Mouse (Mus musculus) intestine, postnatal 0 days (tissue): ENCODE data around the gene Myo1a. TPM values are rescaled to one million over a fixed set of nuclear protein-coding genes. Genes with fewer than 3 reads are reported as not detected.

Experiments
- ATAC-seq: fragments of 200-750 bp; cut with Nextera tagmentation; 2 replicates; pipeline ENCODE4 v1.8.0; 2017; ENCODE audit warnings: mild to moderate bottlenecking, moderate TSS enrichment, moderate library complexity
- H3K27ac ChIP-seq: fragments of 300-500 bp; sonication (generic); 2 replicates; pipeline ENCODE4 v1.5.1; 2014; ENCODE audit warnings: mild to moderate bottlenecking, low read depth, low read length, moderate library complexity
- H3K27me3 ChIP-seq: fragments of 300-500 bp; sonication (generic); replicated peaks from 2 replicates; pipeline ENCODE4 v1.6.1; 2014; ENCODE audit warnings: low read length, mixed read lengths; ENCODE audit not compliant: control insufficient read depth, insufficient read depth
- H3K36me3 ChIP-seq: fragments of 300-500 bp; sonication (generic); 2 replicates; pipeline ENCODE4 v1.6.1; 2014; ENCODE audit warnings: mild to moderate bottlenecking, moderate library complexity; ENCODE audit not compliant: control insufficient read depth, insufficient read depth
- H3K4me1 ChIP-seq: fragments of 300-500 bp; sonication (generic); replicated peaks from 2 replicates; pipeline ENCODE4 v1.6.1; 2014; ENCODE audit warnings: antibody characterized with exemption, low read length, mixed read lengths; ENCODE audit not compliant: control insufficient read depth, insufficient read depth
- H3K4me2 ChIP-seq: fragments of 300-500 bp; sonication (generic); replicated peaks from 2 replicates; pipeline ENCODE4 v1.6.1; 2014; ENCODE audit warnings: low read depth, mild to moderate bottlenecking, moderate library complexity
- H3K4me3 ChIP-seq: fragments of 300-500 bp; sonication (generic); 2 replicates; pipeline ENCODE4 v1.5.1; 2014; ENCODE audit warnings: low read depth, low read length
- H3K9ac ChIP-seq: fragments of 300-500 bp; sonication (generic); 2 replicates; pipeline ENCODE4 v1.6.1; 2014; ENCODE audit warnings: mild to moderate bottlenecking, low read depth, low read length
- H3K9me3 ChIP-seq: fragments of 300-500 bp; sonication (generic); 2 replicates; pipeline ENCODE4 v1.6.1; 2016; ENCODE audit warnings: mixed run types; ENCODE audit not compliant: control insufficient read depth
- CTCF ChIP-seq: sonication (generic); IDR thresholded peaks from 2 replicates; pipeline ENCODE4 v1.5.1; 2016; ENCODE audit warnings: low read depth, mild to moderate bottlenecking, control low read depth, antibody characterized with exemption, moderate library complexity
- WGBS: fragments of 180-500 bp; shearing (Covaris S2); extraction: QIAGEN DNeasy Blood & Tissue Kit; methylation state at CpG from one replicate; pipeline ENCODE4 v1.1.7; 2014; 5-methylcytosine and 5-hydroxymethylcytosine counted together
- polyA plus RNA-seq: library from polyadenylated mRNA; unstranded; fragments of >200 nt; fragmentation: Nextera tagmentation; extraction: Ambion mirVana; gene quantifications from 2 replicates; pipeline ENCODE4 v1.2.1, GENCODE M21; 2015

Gene Myo1a
- polyA plus RNA-seq, 1 experiment from 2014 or later = 73.8 TPM

- no peaks in the 10 kb centered on the region for H3K27me3 ChIP-seq
- 33% methylated on average over 2 of the region's 2 CpGs for WGBS
- H3K4me1 ChIP-seq = no peaks in the 10 kb centered on the region; the same call in 1 of the 2 replicates
- no peaks in the 10 kb centered on the region for H3K36me3 ChIP-seq
- H3K9ac ChIP-seq = no peak overlapping the region
- H3K4me2 ChIP-seq = no peak overlapping the region
- H3K4me3 ChIP-seq = no peak overlapping the region
- no peak overlapping the region for H3K27ac ChIP-seq
- peak; percentile 70 for TF ChIP-seq CTCF
- H3K9me3 ChIP-seq = no peaks in the 10 kb centered on the region
- no peak for ATAC-seq
These were observed 33.7 kb upstream of the Myo1a start for GRCm38 (mm10) chr10:127671276-127671675.

DNA sequence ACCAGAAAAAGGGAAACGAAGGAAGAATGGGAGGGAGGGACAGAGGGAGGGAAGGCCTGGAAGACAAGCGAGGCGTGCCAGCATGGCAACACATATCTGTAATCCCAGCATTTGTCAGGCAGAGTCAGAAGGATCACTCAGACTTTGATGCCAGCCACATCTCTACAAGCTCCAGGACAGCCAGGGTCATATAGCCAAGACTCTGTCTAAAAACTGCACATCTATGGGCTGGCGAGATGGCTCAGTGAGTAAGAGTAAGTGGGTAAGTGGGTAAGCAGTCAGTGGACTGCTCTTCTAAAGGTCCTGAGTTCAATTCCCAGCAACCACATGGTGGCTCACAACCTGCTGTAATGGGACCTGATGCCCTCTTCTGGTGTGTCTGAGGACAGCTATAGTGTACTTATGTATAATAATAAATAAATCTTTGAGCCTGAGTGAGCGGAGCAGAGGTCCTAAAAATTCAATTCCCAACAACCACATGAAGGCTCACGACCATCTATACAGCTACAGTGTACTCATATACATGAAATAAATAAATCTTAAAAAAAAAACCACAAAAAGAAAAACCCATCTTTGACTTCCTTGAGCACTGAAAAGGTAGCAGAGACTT, 30.8 kb upstream of the Myo1a start:
- no peak for ATAC-seq
- Histone ChIP-seq H3K27ac (no peak overlapping the region), H3K9me3 (no peaks in the 10 kb centered on the region), H3K4me3 (no peak overlapping the region), H3K4me1 (no peaks in the 10 kb centered on the region), H3K27me3 (no peaks in the 10 kb centered on the region), H3K9ac (no peak overlapping the region), H3K36me3 (no peaks in the 10 kb centered on the region), H3K4me2 (no peak overlapping the region)
- no peak for TF ChIP-seq CTCF
- WGBS = 92% methylated on average over 6 of the region's 6 CpGs

DNA sequence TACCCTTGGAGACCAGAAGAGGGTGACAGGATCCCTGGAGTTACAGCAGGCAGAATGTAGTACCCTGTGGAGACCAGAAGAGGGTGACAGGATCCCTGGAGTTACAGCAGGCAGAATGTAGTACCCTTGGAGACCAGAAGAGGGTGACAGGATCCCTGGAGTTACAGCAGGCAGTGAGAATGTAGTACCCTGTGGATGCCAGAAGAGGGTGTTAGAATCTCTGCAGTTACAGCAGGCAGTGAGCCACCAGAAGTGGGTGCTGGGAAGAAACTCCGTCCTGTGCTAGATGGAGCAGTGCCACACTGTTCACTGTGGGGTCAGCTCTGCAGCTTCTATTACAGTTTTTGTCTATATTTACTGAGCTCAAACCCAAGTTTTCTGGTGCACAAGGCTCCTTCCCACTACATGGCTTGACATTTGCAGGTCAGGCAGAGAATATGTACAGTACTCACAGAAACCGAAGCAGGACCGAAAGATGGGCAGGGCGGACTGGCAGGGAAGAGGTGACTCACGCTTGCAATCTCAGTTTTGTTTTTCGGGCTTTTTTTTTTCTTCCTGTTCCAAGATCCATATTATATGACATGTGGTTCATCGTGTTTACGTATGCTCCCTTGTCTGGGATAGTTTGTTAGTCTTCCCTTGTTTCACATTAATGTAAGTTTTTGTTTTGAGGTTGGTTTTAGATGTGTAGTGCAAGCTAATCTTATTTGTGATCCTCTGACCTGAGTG, 30.0 kb upstream of the Myo1a start:
- no peaks in the 10 kb centered on the region for H3K9me3 ChIP-seq
- no peak overlapping the region; the same call in 1 of the 2 replicates for H3K4me2 ChIP-seq
- H3K36me3 ChIP-seq = no peaks in the 10 kb centered on the region
- H3K27me3 ChIP-seq = no peaks in the 10 kb centered on the region
- 77% methylated on average over 8 of the region's 8 CpGs for WGBS
- ATAC-seq = peak; percentile 19; the same call in 1 of the 2 replicates
- TF ChIP-seq CTCF = peak; percentile 100
- no peak overlapping the region for H3K4me3 ChIP-seq
- no peak overlapping the region for H3K27ac ChIP-seq
- no peaks in the 10 kb centered on the region for H3K4me1 ChIP-seq
- no peak overlapping the region for H3K9ac ChIP-seq

DNA sequence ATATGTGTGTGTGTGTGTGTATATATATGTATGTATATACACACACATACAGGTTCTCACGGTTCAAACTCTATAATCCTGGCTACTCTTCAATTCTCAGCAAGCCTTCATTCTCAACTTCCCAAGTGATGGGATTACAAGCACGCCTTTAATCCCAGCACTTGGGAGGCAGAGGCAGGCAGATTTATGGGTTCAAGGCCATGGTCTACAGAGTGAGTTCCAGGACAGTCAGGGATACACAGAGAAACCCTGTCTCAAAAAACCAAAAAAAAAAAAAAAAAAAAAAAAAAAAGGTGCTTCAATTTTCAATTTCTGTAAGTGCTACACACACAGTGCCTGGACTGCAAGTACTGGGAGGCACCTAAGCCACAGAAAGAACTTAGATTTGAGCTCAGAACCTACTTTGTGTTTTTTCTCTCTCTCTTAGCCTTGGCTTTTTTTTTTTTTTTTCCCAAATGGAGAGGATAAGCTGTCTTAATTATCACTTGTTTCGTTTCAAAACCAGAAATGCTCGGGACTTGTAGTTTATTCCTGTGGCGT, 29.0 kb upstream of the Myo1a start:
- Histone ChIP-seq H3K27ac (0 out of 2 replicates have a peak overlapping the region, but pooled peaks have one; percentile 68), H3K4me3 (peak overlapping the region; percentile 71)

GRCm38 (mm10) chr10:127676691-127677548, 28.1 kb upstream of the Myo1a start:
- Histone ChIP-seq H3K9ac (peak overlapping the region; percentile 48), H3K4me3 (peak overlapping the region; percentile 71), H3K27ac (peak overlapping the region; percentile 68), H3K36me3 (no peaks in the 10 kb centered on the region; the same call in 1 of the 2 replicates), H3K9me3 (no peaks in the 10 kb centered on the region), H3K4me2 (peak overlapping the region; percentile 96), H3K27me3 (no peaks in the 10 kb centered on the region), H3K4me1 (no peaks in the 10 kb centered on the region)
- ATAC-seq = peak; percentile 94
- TF ChIP-seq CTCF = no peak
- WGBS = under 1% methylated on average over 70 of the region's 71 CpGs

More for the DNA sequence above, 29.0 kb upstream of the Myo1a start:
- H3K9me3 ChIP-seq = no peaks in the 10 kb centered on the region
- no peaks in the 10 kb centered on the region for H3K27me3 ChIP-seq
- no peak for TF ChIP-seq CTCF
- WGBS = 42% methylated on average over 5 of the region's 5 CpGs
- peak overlapping the region; percentile 96 for H3K4me2 ChIP-seq
- H3K9ac ChIP-seq = no peak overlapping the region
- H3K4me1 ChIP-seq = no peaks in the 10 kb centered on the region
- H3K36me3 ChIP-seq = no peaks in the 10 kb centered on the region
- no peak for ATAC-seq
